Mouse (Mus musculus) myocyte (in vitro differentiated cells): ENCODE measurements at regions not wholly inside any gene's neighbourhood (a gene's known extent, or its start where the extent isn't known, plus 50 kb on each side); places are given as distances from the start of the nearest gene placed in this dataset.

Source experiments
- H3K27me3 ChIP-seq: one replicate; pipeline ENCODE4 v1.6.1; 2011; ENCODE audit not compliant: control insufficient read depth, insufficient read depth, insufficient read length
- H3K36me3 ChIP-seq: one replicate; pipeline ENCODE4 v1.6.1; 2011; ENCODE audit not compliant: control insufficient read depth, insufficient read depth
- H3K4me2 ChIP-seq: one replicate; pipeline ENCODE4 v1.6.1; 2011; ENCODE audit warnings: low read depth, control low read depth
- H3K4me3 ChIP-seq: one replicate; pipeline ENCODE4 v1.5.1; 2011; ENCODE audit warnings: mild to moderate bottlenecking, control low read depth, moderate library complexity
- H3K79me2 ChIP-seq: one replicate; pipeline ENCODE4 v1.6.1; 2011; ENCODE audit not compliant: control insufficient read depth, insufficient read depth
- H3ac ChIP-seq: one replicate; pipeline ENCODE4 v1.6.1; 2011; ENCODE audit not compliant: control insufficient read depth, insufficient read length
- CEBPB ChIP-seq: IDR thresholded peaks from 2 replicates; pipeline ENCODE4 v1.6.1; 2011; ENCODE audit warnings: mild to moderate bottlenecking, moderate library complexity; ENCODE audit not compliant: poor library complexity, insufficient read depth, severe bottlenecking
- E2F4 ChIP-seq: IDR thresholded peaks from one replicate; pipeline ENCODE4 v1.6.1; 2011; ENCODE audit warnings: mild to moderate bottlenecking, control low read depth, moderate library complexity; ENCODE audit not compliant: insufficient read depth
- MAX ChIP-seq: IDR thresholded peaks from one replicate; pipeline ENCODE4 v1.6.1; 2011; ENCODE audit warnings: low read depth, mild to moderate bottlenecking, control low read depth
- MYOD1 ChIP-seq, 3 experiments: IDR thresholded peaks; one replicate each; pipeline ENCODE4 v1.6.1; 2011; ENCODE audit warnings: control low read depth in 2 of 3, low read depth in 2 of 3, mild to moderate bottlenecking in 2 of 3, moderate library complexity in 1 of 3; ENCODE audit not compliant: insufficient read length in 2 of 3, control insufficient read depth in 1 of 3
- MYOG ChIP-seq, 3 experiments: IDR thresholded peaks; one replicate each; pipeline ENCODE4 v1.6.1; 2011; ENCODE audit warnings: control low read depth in 2 of 3, low read depth in 2 of 3, mild to moderate bottlenecking in 2 of 3; ENCODE audit not compliant: insufficient read length in 2 of 3, control insufficient read depth in 1 of 3, insufficient read depth in 1 of 3
- POLR2A ChIP-seq: IDR thresholded peaks from one replicate; pipeline ENCODE4 v1.6.1; 2011; ENCODE audit warnings: low read depth, mild to moderate bottlenecking, control low read depth, moderate library complexity; ENCODE audit not compliant: insufficient read length
- POLR2AphosphoS2 ChIP-seq: IDR thresholded peaks from one replicate; pipeline ENCODE4 v1.6.1; 2011; ENCODE audit warnings: low read depth, control low read depth; ENCODE audit not compliant: insufficient read length
- REST ChIP-seq: IDR thresholded peaks from one replicate; pipeline ENCODE4 v1.6.1; 2011; ENCODE audit warnings: mild to moderate bottlenecking, control low read depth, moderate library complexity; ENCODE audit not compliant: insufficient read depth, insufficient read length
- SRF ChIP-seq: IDR thresholded peaks from one replicate; pipeline ENCODE4 v1.6.1; 2011; ENCODE audit warnings: low read depth; ENCODE audit not compliant: control insufficient read depth, insufficient read length
- TCF12 ChIP-seq: IDR thresholded peaks from one replicate; pipeline ENCODE4 v1.6.1; 2011; ENCODE audit warnings: mild to moderate bottlenecking, control low read depth; ENCODE audit not compliant: poor library complexity, insufficient read depth, severe bottlenecking
- TCF3 ChIP-seq: IDR thresholded peaks from one replicate; pipeline ENCODE4 v1.6.1; 2011; ENCODE audit warnings: low read depth, control low read depth; ENCODE audit not compliant: insufficient read length
- USF1 ChIP-seq: IDR thresholded peaks from one replicate; pipeline ENCODE4 v1.6.1; 2011; ENCODE audit warnings: low read depth, mild to moderate bottlenecking, control low read depth, moderate library complexity

- Histone ChIP-seq H3K27me3 (no peaks in the 10 kb centered on the region), H3K36me3 (no peaks in the 10 kb centered on the region), H3K4me2 (no peak overlapping the region), H3K79me2 (no peaks in the 10 kb centered on the region), H3K4me3 (no peak overlapping the region), H3ac (no peak overlapping the region)
- TF ChIP-seq USF1: no peak
- no peak for TF ChIP-seq POLR2A
- TF ChIP-seq CEBPB: no peak
- no peak for TF ChIP-seq TCF12
These were observed 830.3 kb upstream of the Adgrl2 start for GRCm38 (mm10) chr3:149820670-149821069.

- Histone ChIP-seq H3K27me3 (no peaks in the 10 kb centered on the region), H3K36me3 (no peaks in the 10 kb centered on the region), H3K4me2 (no peak overlapping the region), H3ac (no peak overlapping the region), H3K79me2 (no peaks in the 10 kb centered on the region), H3K4me3 (no peak overlapping the region)
- TF ChIP-seq MYOD1 (IDR thresholded peaks at IDR 0.05; ENCODE audit: control insufficient read depth in 1 of 3, insufficient read length in 2 of 3, low read depth in 2 of 3): no peak
- TF ChIP-seq TCF12: no peak
- TF ChIP-seq MAX: no peak
- TF ChIP-seq SRF: no peak
- TF ChIP-seq CEBPB: no peak
- no peak for TF ChIP-seq POLR2A
- no peak for TF ChIP-seq MYOG (IDR thresholded peaks at IDR 0.05; ENCODE audit: control insufficient read depth in 1 of 3, insufficient read depth in 1 of 3, insufficient read length in 2 of 3, low read depth in 2 of 3)
- no peak for TF ChIP-seq TCF3
These were observed 829.5 kb upstream of the Adgrl2 start for GRCm38 (mm10) chr3:149819863-149820262.

- TF ChIP-seq POLR2A (no peak), REST (no peak), MAX (no peak), TCF12 (no peak), USF1 (no peak), POLR2AphosphoS2 (no peak), CEBPB (no peak), E2F4 (no peak), MYOD1 (IDR thresholded peaks at IDR 0.05; ENCODE audit: control insufficient read depth in 1 of 3, insufficient read length in 2 of 3, low read depth in 2 of 3) (no peak), TCF3 (no peak), MYOG (IDR thresholded peaks at IDR 0.05; ENCODE audit: control insufficient read depth in 1 of 3, insufficient read depth in 1 of 3, insufficient read length in 2 of 3, low read depth in 2 of 3) (no peak), SRF (no peak)
- H3ac ChIP-seq: no peak overlapping the region
These were observed 828.7 kb upstream of the Adgrl2 start for GRCm38 (mm10) chr3:149819081-149819480.

GRCm38 (mm10) chr3:149811036-149811435, 820.7 kb upstream of the Adgrl2 start:
- TF ChIP-seq POLR2AphosphoS2: no peak
- TF ChIP-seq CEBPB: peak; percentile 47; the same call in 1 of the 2 replicates
- TF ChIP-seq MYOG (IDR thresholded peaks at IDR 0.05; ENCODE audit: control insufficient read depth in 1 of 3, insufficient read depth in 1 of 3, insufficient read length in 2 of 3, low read depth in 2 of 3): no peak
- H3K27me3 ChIP-seq: no peaks in the 10 kb centered on the region
- no peaks in the 10 kb centered on the region for H3K79me2 ChIP-seq
- H3K4me2 ChIP-seq: no peak overlapping the region
- no peak overlapping the region for H3ac ChIP-seq
- H3K36me3 ChIP-seq: no peaks in the 10 kb centered on the region
- H3K4me3 ChIP-seq: no peak overlapping the region

More at GRCm38 (mm10) chr3:149819081-149819480, 828.7 kb upstream of the Adgrl2 start:
- Histone ChIP-seq H3K36me3 (no peaks in the 10 kb centered on the region), H3K4me3 (no peak overlapping the region), H3K79me2 (no peaks in the 10 kb centered on the region), H3K27me3 (no peaks in the 10 kb centered on the region), H3K4me2 (no peak overlapping the region)

GRCm38 (mm10) chr3:149805345-149805744, 815.0 kb upstream of the Adgrl2 start:
- H3K79me2 ChIP-seq: no peaks in the 10 kb centered on the region
- no peak overlapping the region for H3K4me2 ChIP-seq
- no peak overlapping the region for H3ac ChIP-seq
- H3K27me3 ChIP-seq: no peaks in the 10 kb centered on the region
- H3K36me3 ChIP-seq: no peaks in the 10 kb centered on the region
- no peak overlapping the region for H3K4me3 ChIP-seq
- no peak for TF ChIP-seq REST
- TF ChIP-seq E2F4: no peak
- TF ChIP-seq MYOG (IDR thresholded peaks at IDR 0.05; ENCODE audit: control insufficient read depth in 1 of 3, insufficient read depth in 1 of 3, insufficient read length in 2 of 3, low read depth in 2 of 3): no peak
- TF ChIP-seq POLR2A: no peak
- no peak for TF ChIP-seq SRF
- TF ChIP-seq TCF12: no peak
- no peak for TF ChIP-seq POLR2AphosphoS2
- no peak for TF ChIP-seq MYOD1 (IDR thresholded peaks at IDR 0.05; ENCODE audit: control insufficient read depth in 1 of 3, insufficient read length in 2 of 3, low read depth in 2 of 3)
